Mouse (Mus musculus): ENCODE measurements around the gene Mrpl43. TPM values are rescaled to one million over a fixed set of nuclear protein-coding genes. Genes with fewer than 3 reads are reported as not detected.

Gene Mrpl43
- total and polyA plus RNA-seq, 3 experiments = 63.5 to 75.1 (median 72.7) TPM

- Histone ChIP-seq H3K4me2 (ENCODE audit: insufficient read depth, low read depth, poor library complexity, severe bottlenecking) (no peak overlapping the region), H3K4me1 (ENCODE audit: control insufficient read depth in 1 of 2, insufficient read depth in 2 of 2) (peaks cover under 1 to 10% of the 10 kb centered on the region in 2 experiments; a peak in 3 of 4 replicates), H3K9ac (ENCODE audit: insufficient read depth, low read depth) (no peak overlapping the region), H3K9me3 (replicated peaks; ENCODE audit: low read length) (no peaks in the 10 kb centered on the region), H3K27me3 (replicated peaks) (peaks cover 58% of the 10 kb centered on the region), H3K79me2 (replicated peaks; ENCODE audit: control insufficient read depth, extremely low read depth, insufficient read depth, poor library complexity, severe bottlenecking) (peaks cover 3% of the 10 kb centered on the region; the same call in 1 of the 2 replicates), H3K4me3 (replicated peaks in 1 of 3; ENCODE audit: low read depth in 2 of 3, low read length in 2 of 3, poor library complexity in 1 of 3) (no peak overlapping the region), H3K27ac (ENCODE audit: insufficient read depth, low read depth) (no peak overlapping the region), H3K36me3 (replicated peaks in 1 of 2; ENCODE audit: control insufficient read depth in 1 of 2, insufficient read depth in 1 of 2, low read length in 1 of 2) (peaks cover 0 to 28% of the 10 kb centered on the region in 2 experiments)
- no peak for DNase-seq (ENCODE audit: extremely low read depth)
- in situ Hi-C loops (cut with MboI; ENCODE audit: low pct_ligation_motif_present, low pct_unique_long_range_greater_than_20kb, low sequenced_read_pairs) (no loop called here), dilution Hi-C loops (cut with MboI; ENCODE audit: extremely low pct_ligation_motif_present, extremely low pct_unique_long_range_greater_than_20kb, low sequenced_read_pairs) (no loop called here)
- no peak for TF ChIP-seq NRF1 (IDR thresholded peaks at IDR 0.05; ENCODE audit: low read depth, low read length)
- no peak for TF ChIP-seq SIN3A (IDR thresholded peaks at IDR 0.05; ENCODE audit: low read length)
- no peak for TF ChIP-seq USF2 (conservative IDR thresholded peaks at IDR 0.05; ENCODE audit: low read depth, low read length)
- no peak for TF ChIP-seq IRF4 (IDR thresholded peaks at IDR 0.05; ENCODE audit: low read depth, low read length)
- TF ChIP-seq ELF1 (IDR thresholded peaks at IDR 0.05; ENCODE audit: low read depth, low read length) = no peak
- no peak for TF ChIP-seq MEF2A (IDR thresholded peaks at IDR 0.05; ENCODE audit: borderline replicate concordance, low read depth, low read length)
- TF ChIP-seq NELFE (IDR thresholded peaks at IDR 0.05; ENCODE audit: low read depth, low read length) = no peak
- no peak for TF ChIP-seq USF1 (IDR thresholded peaks at IDR 0.05; ENCODE audit: low read depth, low read length)
- no peak for TF ChIP-seq ZNF384 (IDR thresholded peaks at IDR 0.05; ENCODE audit: low read depth, low read length)
- TF ChIP-seq MAFK (IDR thresholded peaks at IDR 0.05; ENCODE audit: insufficient replicate concordance, low read length) = no peak
- no peak for TF ChIP-seq E2F4 (IDR thresholded peaks at IDR 0.05; ENCODE audit: insufficient replicate concordance, low read depth, low read length)
- no peak for TF ChIP-seq GABPA (IDR thresholded peaks at IDR 0.05; ENCODE audit: insufficient replicate concordance, low read depth, low read length)
- TF ChIP-seq ZMIZ1 (IDR thresholded peaks at IDR 0.05; ENCODE audit: low read depth, low read length) = no peak
- TF ChIP-seq POLR2A (IDR thresholded peaks at IDR 0.05; ENCODE audit: low read depth, low read length) = no peak
- TF ChIP-seq ZKSCAN1 (IDR thresholded peaks at IDR 0.05; ENCODE audit: borderline replicate concordance, low read depth, low read length) = no peak
Observed at GRCm38 (mm10) chr19:45023993-45024392, 17.8 kb upstream of the Mrpl43 start.

GRCm38 (mm10) chr19:45021362-45021761 lies 15.1 kb upstream of the Mrpl43 start:
- TF ChIP-seq SMC3 (IDR thresholded peaks at IDR 0.05; ENCODE audit: low read depth, low read length) (no peak), ZC3H11A (IDR thresholded peaks at IDR 0.05; ENCODE audit: low read depth, low read length) (no peak), POLR2A (IDR thresholded peaks at IDR 0.05; ENCODE audit: low read depth, low read length) (no peak), TBP (conservative IDR thresholded peaks at IDR 0.05; ENCODE audit: low read depth, low read length) (no peak), ZMIZ1 (IDR thresholded peaks at IDR 0.05; ENCODE audit: low read depth, low read length) (no peak), CTCF (conservative IDR thresholded peaks at IDR 0.05 in 1 of 2, IDR thresholded peaks at IDR 0.05 in 1 of 2; ENCODE audit: low read depth in 2 of 2, low read length in 2 of 2) (no peak), JUN (IDR thresholded peaks at IDR 0.05; ENCODE audit: insufficient read depth, low read depth, low read length) (no peak)
- H3K9ac ChIP-seq (ENCODE audit: insufficient read depth, low read depth) = no peak overlapping the region
- in situ Hi-C loops (cut with MboI; ENCODE audit: low pct_ligation_motif_present, low pct_unique_long_range_greater_than_20kb, low sequenced_read_pairs) = no loop called here

More at GRCm38 (mm10) chr19:45021362-45021761, 15.1 kb upstream of the Mrpl43 start:
- H3K27me3 ChIP-seq (replicated peaks) = peaks cover 54% of the 10 kb centered on the region
- peaks cover 5% of the 10 kb centered on the region; the same call in 1 of the 2 replicates for H3K79me2 ChIP-seq (replicated peaks; ENCODE audit: control insufficient read depth, extremely low read depth, insufficient read depth, poor library complexity, severe bottlenecking)
- no peak overlapping the region for H3K4me3 ChIP-seq (replicated peaks in 1 of 3; ENCODE audit: low read depth in 2 of 3, low read length in 2 of 3, poor library complexity in 1 of 3)
- peaks cover 8 to 9% of the 10 kb centered on the region in 2 experiments; a peak in 3 of 4 replicates for H3K4me1 ChIP-seq (ENCODE audit: control insufficient read depth in 1 of 2, insufficient read depth in 2 of 2)
- dilution Hi-C loops (cut with MboI; ENCODE audit: extremely low pct_ligation_motif_present, extremely low pct_unique_long_range_greater_than_20kb, low sequenced_read_pairs) = no loop called here
- no peak overlapping the region for H3K4me2 ChIP-seq (ENCODE audit: insufficient read depth, low read depth, poor library complexity, severe bottlenecking)
- H3K27ac ChIP-seq (ENCODE audit: insufficient read depth, low read depth) = no peak overlapping the region
- H3K9me3 ChIP-seq (replicated peaks; ENCODE audit: low read length) = no peaks in the 10 kb centered on the region
- no peak for DNase-seq (ENCODE audit: extremely low read depth)
- H3K36me3 ChIP-seq (replicated peaks in 1 of 2; ENCODE audit: control insufficient read depth in 1 of 2, insufficient read depth in 1 of 2, low read length in 1 of 2) = peaks cover 0 to 21% of the 10 kb centered on the region in 2 experiments

All from CH12.LX (cell line).